Mouse (Mus musculus) midbrain, embryonic 14.5 days (tissue): ENCODE results near the gene Zdhhc6. TPM values are rescaled to one million over a fixed set of nuclear protein-coding genes. Genes with fewer than 3 reads are reported as not detected.

Experiments
- ATAC-seq: fragments of 200-750 bp; cut with Nextera tagmentation; 2 replicates; pipeline ENCODE4 v1.8.0; 2017; ENCODE audit warnings: moderate number of reproducible peaks, moderate library complexity; ENCODE audit not compliant: low FRiP score, low TSS enrichment
- DNase-seq: peaks from one replicate; pipeline ENCODE4 v3.0.0-alpha.2; 2015
- H3K27ac ChIP-seq: fragments of 300-500 bp; sonication (generic); replicated peaks from 2 replicates; pipeline ENCODE4 v1.5.1; 2014; ENCODE audit warnings: mild to moderate bottlenecking, low read depth, low read length, moderate library complexity
- H3K27me3 ChIP-seq: fragments of 300-500 bp; sonication (generic); 2 replicates; pipeline ENCODE4 v1.6.1; 2014; ENCODE audit warnings: low read length, control low read depth, mixed read lengths; ENCODE audit not compliant: control insufficient read depth, insufficient read depth
- H3K36me3 ChIP-seq: fragments of 300-500 bp; sonication (generic); 2 replicates; pipeline ENCODE4 v1.6.1; 2014; ENCODE audit warnings: low read length, control low read depth; ENCODE audit not compliant: control insufficient read depth, insufficient read depth
- H3K4me1 ChIP-seq: fragments of 300-500 bp; sonication (generic); 2 replicates; pipeline ENCODE4 v1.6.1; 2014; ENCODE audit warnings: mild to moderate bottlenecking, antibody characterized with exemption, low read length, control low read depth; ENCODE audit not compliant: control insufficient read depth, insufficient read depth
- H3K4me2 ChIP-seq: fragments of 300-500 bp; sonication (generic); 2 replicates; pipeline ENCODE4 v1.6.1; 2014; ENCODE audit warnings: mild to moderate bottlenecking, low read length, moderate library complexity
- H3K4me3 ChIP-seq: fragments of 300-500 bp; sonication (generic); replicated peaks from 2 replicates; pipeline ENCODE4 v1.5.1; 2014; ENCODE audit warnings: low read depth, low read length
- H3K9ac ChIP-seq: fragments of 300-500 bp; sonication (generic); replicated peaks from 2 replicates; pipeline ENCODE4 v1.6.1; 2014; ENCODE audit warnings: mild to moderate bottlenecking, low read length, moderate library complexity
- H3K9me3 ChIP-seq: fragments of 300-500 bp; sonication (generic); 2 replicates; pipeline ENCODE4 v1.6.1; 2016; ENCODE audit warnings: low read length, control low read depth, mixed read lengths; ENCODE audit not compliant: control insufficient read depth
- WGBS: fragments of 180-500 bp; shearing (Covaris S2); extraction: QIAGEN DNeasy Blood & Tissue Kit; methylation state at CpG from one replicate; pipeline ENCODE4 v1.1.7; 2014; 5-methylcytosine and 5-hydroxymethylcytosine counted together
- polyA plus RNA-seq: library from polyadenylated mRNA; unstranded; fragments of >200 nt; fragmentation: Nextera tagmentation; extraction: Ambion mirVana; gene quantifications from 2 replicates; pipeline ENCODE4 v1.2.1, GENCODE M21; 2014

Zdhhc6 gene
- polyA plus RNA-seq, 1 experiment from 2014 or later = 72.4 TPM

- WGBS = 95% methylated on average over 5 of the region's 5 CpGs
- no peak for DNase-seq
- no peak for ATAC-seq
Measured at GRCm38 (mm10) chr19:55258514-55258913, 57.3 kb downstream of the Zdhhc6 start.

GRCm38 (mm10) chr19:55257656-55258375, 58.0 kb downstream of the Zdhhc6 start:
- no peak for DNase-seq
- no peaks in the 10 kb centered on the region for H3K36me3 ChIP-seq
- peaks cover 13% of the 10 kb centered on the region for H3K4me1 ChIP-seq
- WGBS = 92% methylated on average over 5 of the region's 5 CpGs
- ATAC-seq = no peak
- no peaks in the 10 kb centered on the region for H3K27me3 ChIP-seq
- no peak overlapping the region for H3K9ac ChIP-seq
- no peak overlapping the region for H3K4me3 ChIP-seq
- H3K9me3 ChIP-seq = no peaks in the 10 kb centered on the region
- no peak overlapping the region for H3K27ac ChIP-seq
- H3K4me2 ChIP-seq = no peak overlapping the region

More at GRCm38 (mm10) chr19:55258514-55258913, 57.3 kb downstream of the Zdhhc6 start:
- H3K27me3 ChIP-seq = no peaks in the 10 kb centered on the region
- no peaks in the 10 kb centered on the region for H3K36me3 ChIP-seq
- H3K4me1 ChIP-seq = peaks cover 13% of the 10 kb centered on the region
- no peak overlapping the region for H3K4me2 ChIP-seq
- H3K9ac ChIP-seq = no peak overlapping the region
- H3K27ac ChIP-seq = no peak overlapping the region
- H3K4me3 ChIP-seq = no peak overlapping the region
- H3K9me3 ChIP-seq = no peaks in the 10 kb centered on the region

- Histone ChIP-seq H3K4me3 (no peak overlapping the region), H3K9me3 (no peaks in the 10 kb centered on the region), H3K36me3 (no peaks in the 10 kb centered on the region), H3K4me1 (peaks cover 13% of the 10 kb centered on the region), H3K4me2 (no peak overlapping the region), H3K27ac (no peak overlapping the region), H3K9ac (no peak overlapping the region), H3K27me3 (no peaks in the 10 kb centered on the region)
- no peak for ATAC-seq
- DNase-seq = no peak
- 81% methylated on average over 9 of the region's 9 CpGs for WGBS
Measured at GRCm38 (mm10) chr19:55256156-55256555, 59.7 kb downstream of the Zdhhc6 start.

GRCm38 (mm10) chr19:55254513-55255016, 61.3 kb downstream of the Zdhhc6 start:
- DNase-seq (peak; percentile 71), ATAC-seq (no peak; the same call in 1 of the 2 replicates)
- H3K4me2 ChIP-seq = peak overlapping the region; percentile 96
- H3K9me3 ChIP-seq = no peaks in the 10 kb centered on the region
- peaks cover 13% of the 10 kb centered on the region for H3K4me1 ChIP-seq
- H3K27me3 ChIP-seq = no peaks in the 10 kb centered on the region
- peak overlapping the region; percentile 68; the same call in 1 of the 2 replicates for H3K9ac ChIP-seq
- no peaks in the 10 kb centered on the region for H3K36me3 ChIP-seq
- H3K4me3 ChIP-seq = peak overlapping the region; percentile 51
- no peak overlapping the region for H3K27ac ChIP-seq
- 11% methylated on average over 5 of the region's 5 CpGs for WGBS

- Histone ChIP-seq H3K4me2 (peak overlapping the region; percentile 96), H3K27me3 (no peaks in the 10 kb centered on the region), H3K4me1 (peaks cover 13% of the 10 kb centered on the region), H3K27ac (peak overlapping the region; percentile 57), H3K36me3 (no peaks in the 10 kb centered on the region), H3K9ac (peak overlapping the region; percentile 68), H3K9me3 (no peaks in the 10 kb centered on the region), H3K4me3 (peak overlapping the region; percentile 51)
- DNase-seq (peak; percentile 67), ATAC-seq (peak; percentile 76; the same call in 1 of the 2 replicates)
- under 1% methylated on average over 32 of the region's 32 CpGs for WGBS
Measured at GRCm38 (mm10) chr19:55253570-55254441, 62.0 kb downstream of the Zdhhc6 start.

GRCm38 (mm10) chr19:55253239-55253569, 62.6 kb downstream of the Zdhhc6 start:
- DNase-seq (no peak), ATAC-seq (0 out of 2 replicates have a peak, but pooled peaks have one; percentile 4)
- H3K27ac ChIP-seq = no peak overlapping the region
- no peaks in the 10 kb centered on the region for H3K9me3 ChIP-seq
- H3K9ac ChIP-seq = peak overlapping the region; percentile 68
- 3% methylated on average over 9 of the region's 9 CpGs for WGBS
- peak overlapping the region; percentile 96 for H3K4me2 ChIP-seq
- no peaks in the 10 kb centered on the region for H3K36me3 ChIP-seq
- peaks cover 13% of the 10 kb centered on the region for H3K4me1 ChIP-seq
- H3K27me3 ChIP-seq = no peaks in the 10 kb centered on the region
- peak overlapping the region; percentile 51 for H3K4me3 ChIP-seq

- Histone ChIP-seq H3K4me3 (no peak within 1 kb of the TSS), H3K27ac (no peak within 1 kb of the TSS), H3K9me3 (no peaks in the 10 kb centered on the region), H3K4me1 (peaks cover 13% of the 10 kb centered on the region), H3K4me2 (no peak within 1 kb of the TSS; the same call in 1 of the 2 replicates), H3K36me3 (no peaks in the 10 kb centered on the region), H3K27me3 (no peaks in the 10 kb centered on the region), H3K9ac (no peak within 1 kb of the TSS)
- ATAC-seq (no peak), DNase-seq (no peak)
- WGBS = 98% methylated on average over 9 of the region's 9 CpGs
Measured at GRCm38 (mm10) chr19:55251383-55252124, 64.3 kb downstream of the Zdhhc6 start, which contains the start of gene Acsl5. Acsl5 (plus strand) TSS chr19:55251938.

GRCm38 (mm10) chr19:55250451-55250850, 65.4 kb downstream of the Zdhhc6 start:
- H3K4me2 ChIP-seq = no peak overlapping the region
- WGBS = 89% methylated on average over 5 of the region's 5 CpGs
- no peak for DNase-seq
- no peaks in the 10 kb centered on the region for H3K27me3 ChIP-seq
- H3K36me3 ChIP-seq = no peaks in the 10 kb centered on the region
- H3K27ac ChIP-seq = no peak overlapping the region
- H3K4me3 ChIP-seq = no peak overlapping the region
- no peak for ATAC-seq
- peaks cover 13% of the 10 kb centered on the region for H3K4me1 ChIP-seq
- H3K9ac ChIP-seq = no peak overlapping the region
- no peaks in the 10 kb centered on the region for H3K9me3 ChIP-seq
